Mouse (Mus musculus) cerebellum, adult 8-10 months (tissue): ENCODE data around the gene Oprm1.
"Not testable (repeated sequence)": the region's sequence is repeated elsewhere in the genome, so short reads cannot be mapped to it uniquely, and the experiment has no call there.

Experiments
- DNase-seq: peaks from one replicate; pipeline ENCODE4 v3.0.0; 2022

Gene Oprm1

GRCm38 (mm10) chr10:6980236-6980635 lies 221.9 kb downstream of the Oprm1 start:
- no peak for DNase-seq

DNA sequence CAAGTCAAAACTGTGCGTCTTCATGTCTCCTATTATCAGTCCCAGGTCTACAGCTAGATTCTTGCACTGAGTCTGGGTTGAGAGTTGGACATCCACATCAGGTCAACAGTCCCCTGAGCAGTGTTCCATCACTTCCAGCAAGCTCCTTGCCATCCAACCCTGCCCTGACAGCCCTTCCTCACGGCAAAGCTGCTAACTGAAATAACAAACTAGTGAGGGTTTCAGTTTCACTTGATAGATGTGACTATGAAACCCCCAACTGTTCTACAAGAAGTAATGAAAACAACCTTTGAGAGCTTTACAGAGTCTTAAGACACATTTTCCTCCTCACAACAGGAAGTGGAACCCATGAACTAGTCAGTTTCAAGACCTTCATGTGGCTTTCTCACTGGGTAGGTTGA lies 224.4 kb downstream of the Oprm1 start:
- no peak for DNase-seq

- no peak for DNase-seq
These were observed 225.1 kb downstream of the Oprm1 start for GRCm38 (mm10) chr10:6983431-6983830.

GRCm38 (mm10) chr10:6986246-6986645 lies 227.9 kb downstream of the Oprm1 start:
- no peak for DNase-seq

DNA sequence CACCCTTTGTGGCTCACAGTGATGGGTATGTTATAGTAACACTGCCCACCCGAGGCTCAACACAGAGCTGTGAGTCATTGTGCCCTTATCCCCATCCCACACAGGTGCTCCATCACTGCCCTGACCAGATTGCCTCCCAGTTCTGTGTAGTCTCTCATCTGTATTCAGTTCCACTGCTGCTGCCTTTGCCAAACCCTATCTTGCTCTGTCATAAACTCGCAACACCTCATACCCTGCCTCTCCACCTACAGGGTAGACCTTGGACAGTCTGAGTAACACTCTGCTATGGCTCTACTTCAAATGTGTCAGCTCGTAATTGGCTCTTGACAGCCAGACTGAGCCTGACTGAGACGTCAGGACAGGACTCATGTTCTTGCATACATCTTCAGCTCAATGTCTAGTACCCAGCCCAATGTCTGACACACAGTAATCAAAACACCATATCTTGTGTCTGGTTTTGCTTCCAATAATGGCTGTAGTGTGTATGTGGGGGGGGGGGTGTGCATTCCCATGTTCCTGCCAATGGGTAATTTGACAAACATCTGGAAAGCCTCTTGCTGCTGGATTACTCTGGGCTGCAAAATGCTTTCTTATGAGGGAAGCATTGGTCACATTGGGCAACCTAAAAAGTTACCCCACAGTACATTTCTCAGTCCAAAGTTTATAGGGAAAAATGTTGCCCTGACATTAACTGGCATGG lies 229.2 kb downstream of the Oprm1 start:
- no peak for DNase-seq

GRCm38 (mm10) chr10:6988555-6988954 lies 230.2 kb downstream of the Oprm1 start:
- no peak for DNase-seq

DNA sequence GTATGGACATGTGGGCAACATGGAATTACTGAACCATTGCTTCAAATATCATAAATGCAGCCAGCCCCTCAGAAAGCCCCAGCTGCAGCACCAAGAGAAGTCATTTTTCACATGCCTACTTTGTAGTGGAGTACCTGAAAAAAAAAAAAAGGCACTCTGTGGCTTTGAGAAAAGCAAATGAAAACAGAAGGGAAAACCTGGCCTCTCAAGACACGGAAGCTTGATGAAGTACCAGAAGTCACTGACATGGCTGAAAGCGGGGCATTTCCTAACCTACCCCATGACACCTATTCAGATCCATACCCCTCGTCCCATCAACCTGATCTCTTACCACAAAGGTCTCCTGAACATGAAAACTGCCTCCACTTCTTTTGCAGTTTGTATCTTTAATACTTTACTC lies 238.6 kb downstream of the Oprm1 start:
- no peak for DNase-seq

GRCm38 (mm10) chr10:6998576-6999250 lies 240.4 kb downstream of the Oprm1 start:
- peak; percentile 48 for DNase-seq

- no peak for DNase-seq
These were observed 241.0 kb downstream of the Oprm1 start for GRCm38 (mm10) chr10:6999355-6999754.

- DNase-seq, result not testable (repeated sequence)
These were observed 245.6 kb downstream of the Oprm1 start for GRCm38 (mm10) chr10:7003898-7004297.

DNA sequence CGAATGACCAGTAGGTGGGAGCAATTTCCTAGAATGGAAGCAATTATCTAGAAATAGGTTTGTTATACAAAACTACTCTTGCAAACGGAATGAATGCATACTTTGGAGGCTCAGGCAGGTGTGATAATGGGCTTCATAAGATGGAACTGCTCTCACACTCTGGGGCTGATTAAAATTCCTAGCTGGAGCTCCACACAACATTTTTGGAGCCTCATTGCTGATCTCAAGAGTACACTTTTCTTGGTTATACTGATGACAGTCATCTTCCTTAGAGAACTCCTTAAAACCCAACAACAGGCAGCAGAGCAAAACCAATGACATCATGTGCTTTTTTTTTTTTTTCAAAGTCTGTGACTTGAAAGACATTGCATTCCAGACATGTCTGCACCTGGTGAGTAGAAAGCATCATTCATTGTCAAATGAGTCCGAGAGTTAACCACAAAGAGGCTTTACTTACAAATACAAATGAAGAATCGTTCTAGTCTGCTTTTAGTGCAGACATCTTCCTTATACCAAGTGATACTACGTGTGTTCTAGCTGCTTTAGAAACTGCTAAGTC lies 246.8 kb downstream of the Oprm1 start:
- no peak for DNase-seq

DNA sequence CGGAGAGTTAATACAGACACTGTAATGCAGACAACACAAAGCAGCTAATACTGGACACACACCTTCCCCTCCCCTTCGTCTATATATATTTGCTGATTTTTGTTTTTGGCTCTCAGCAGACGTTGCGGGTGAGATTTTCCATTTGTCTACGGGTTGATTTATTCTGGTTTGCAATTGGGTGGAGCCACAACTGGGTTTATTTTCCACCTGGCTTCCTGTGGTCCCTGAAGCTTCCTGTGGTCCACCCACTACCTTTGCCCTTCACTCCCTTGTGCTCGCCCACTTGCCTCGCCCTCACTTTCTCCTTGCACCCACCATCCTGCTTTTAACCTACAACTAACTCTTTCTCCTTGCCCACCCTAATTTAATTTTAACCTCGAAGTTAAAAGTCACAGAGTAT lies 252.2 kb downstream of the Oprm1 start:
- no peak for DNase-seq

- DNase-seq, result no peak
These were observed 256.9 kb downstream of the Oprm1 start for GRCm38 (mm10) chr10:7015199-7015598.

GRCm38 (mm10) chr10:7019781-7020386 lies 261.6 kb downstream of the Oprm1 start:
- no peak for DNase-seq

- no peak for DNase-seq
These were observed 262.2 kb downstream of the Oprm1 start for GRCm38 (mm10) chr10:7020551-7020950.

- no peak for DNase-seq
These were observed 266.7 kb downstream of the Oprm1 start for GRCm38 (mm10) chr10:7025028-7025427.

DNA sequence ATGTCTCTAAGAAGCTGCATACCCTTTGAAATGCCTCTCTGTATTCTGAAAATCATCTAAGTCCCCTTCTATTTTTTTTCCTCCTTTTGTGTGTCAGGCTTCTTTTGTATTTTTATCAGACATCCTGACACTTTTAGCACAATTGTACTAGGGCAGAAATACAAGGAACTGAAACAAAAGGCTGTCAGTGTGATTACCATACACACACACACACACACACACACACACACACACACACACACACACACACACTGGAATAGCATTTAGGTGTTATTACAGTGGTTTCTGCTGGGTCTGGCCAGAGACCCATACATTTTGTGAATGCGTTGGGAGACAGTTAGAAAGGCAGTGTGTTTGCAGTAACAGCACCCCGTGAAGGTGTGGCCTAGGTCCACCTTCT lies 275.2 kb downstream of the Oprm1 start:
- no peak for DNase-seq

- no peak for DNase-seq
These were observed 277.2 kb downstream of the Oprm1 start for GRCm38 (mm10) chr10:7035547-7035946.

DNA sequence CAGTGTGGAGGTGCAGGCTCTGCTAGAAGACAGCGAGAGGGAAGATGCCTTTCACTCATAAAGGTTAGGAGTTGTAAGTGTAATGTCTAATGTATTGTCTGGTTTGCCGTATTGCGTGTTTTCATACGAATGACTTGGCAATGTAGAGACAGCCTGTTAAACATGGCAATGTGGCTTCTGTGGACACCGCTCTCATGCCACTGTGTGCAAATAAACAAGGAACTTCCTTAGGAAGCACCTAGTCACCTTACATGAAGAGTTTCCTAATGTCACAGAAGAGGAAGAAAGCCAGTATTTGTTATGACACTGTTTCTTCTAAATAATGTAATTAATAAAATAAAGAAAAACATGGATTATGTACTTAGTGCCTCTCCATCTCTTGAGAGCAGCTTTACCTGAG lies 278.9 kb downstream of the Oprm1 start:
- DNase-seq, result no peak

GRCm38 (mm10) chr10:7041032-7041431 lies 282.7 kb downstream of the Oprm1 start:
- DNase-seq, result no peak

GRCm38 (mm10) chr10:7043896-7044295 lies 285.6 kb downstream of the Oprm1 start:
- no peak for DNase-seq

- no peak for DNase-seq
These were observed 289.1 kb downstream of the Oprm1 start for GRCm38 (mm10) chr10:7047288-7047918.

DNA sequence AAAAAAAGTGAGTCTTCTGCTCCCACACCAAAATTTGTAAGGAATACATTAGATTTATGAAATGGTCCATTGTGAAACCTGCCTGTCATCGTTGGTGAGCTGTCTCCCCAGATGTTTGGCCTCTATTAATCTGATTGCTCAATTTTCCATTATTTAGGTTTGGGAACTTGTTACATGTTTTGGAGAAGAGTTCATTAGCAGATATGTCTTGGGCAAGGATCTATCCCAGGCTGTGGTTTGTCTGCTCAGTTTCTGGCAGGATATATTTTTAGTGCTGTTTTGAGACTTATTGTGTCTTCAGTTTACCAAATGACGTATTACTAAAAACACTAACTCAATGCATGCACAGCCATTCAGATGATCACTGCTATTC lies 289.6 kb downstream of the Oprm1 start:
- DNase-seq, result no peak

GRCm38 (mm10) chr10:7049901-7050300 lies 291.6 kb downstream of the Oprm1 start:
- DNase-seq, result no peak
